Mouse (Mus musculus) kidney, postnatal 14 days (tissue): ENCODE measurements around the gene Rad54l.

ENCODE experiments used
- DNase-seq: peaks from one replicate; pipeline ENCODE4 v3.0.0; 2022; ENCODE audit warnings: mixed read lengths

Gene Rad54l

DNA sequence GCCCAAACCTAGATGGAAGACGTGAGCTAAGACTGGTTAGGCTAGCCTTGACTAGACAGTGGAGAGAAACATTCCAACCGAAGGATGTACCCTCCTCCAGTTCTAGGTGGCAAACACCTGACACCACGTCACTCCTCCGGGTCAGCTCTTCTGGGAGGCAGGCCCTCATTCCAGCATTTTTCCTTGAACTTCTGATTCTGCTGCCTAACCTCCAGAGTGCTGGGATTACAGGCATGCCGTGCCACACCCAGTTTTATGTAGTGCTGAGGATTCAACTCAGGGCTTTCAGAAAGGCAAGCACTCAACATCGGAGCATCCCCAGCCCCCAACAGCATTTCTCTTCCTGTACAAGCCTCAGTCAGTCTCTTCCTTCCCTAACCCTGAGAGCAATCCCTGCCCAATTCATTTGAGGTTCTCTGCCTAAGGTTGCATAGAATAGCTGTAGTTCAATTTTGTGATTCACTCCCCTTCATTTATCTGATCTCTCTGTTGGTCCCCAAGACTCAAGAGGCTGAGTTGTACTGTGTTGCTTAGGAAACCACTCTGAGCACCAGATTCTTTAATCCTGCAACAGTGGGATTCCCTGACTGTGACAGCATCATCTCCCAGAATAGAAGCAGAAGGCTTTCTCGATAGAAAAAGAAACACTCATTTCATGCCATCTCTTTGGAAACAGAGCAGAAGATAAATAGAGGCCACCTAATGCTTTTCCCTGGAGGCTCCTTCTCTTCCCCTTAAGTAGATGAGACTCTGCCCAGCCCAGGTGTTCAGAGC lies 17.5 kb upstream of the Rad54l start:
- DNase-seq = no peak

GRCm38 (mm10) chr4:116137421-116137996 lies 14.0 kb upstream of the Rad54l start:
- DNase-seq = no peak

- no peak for DNase-seq
These were observed 11.5 kb upstream of the Rad54l start for GRCm38 (mm10) chr4:116134990-116135389.

GRCm38 (mm10) chr4:116133126-116133525 lies 9.6 kb upstream of the Rad54l start:
- DNase-seq = no peak

DNA sequence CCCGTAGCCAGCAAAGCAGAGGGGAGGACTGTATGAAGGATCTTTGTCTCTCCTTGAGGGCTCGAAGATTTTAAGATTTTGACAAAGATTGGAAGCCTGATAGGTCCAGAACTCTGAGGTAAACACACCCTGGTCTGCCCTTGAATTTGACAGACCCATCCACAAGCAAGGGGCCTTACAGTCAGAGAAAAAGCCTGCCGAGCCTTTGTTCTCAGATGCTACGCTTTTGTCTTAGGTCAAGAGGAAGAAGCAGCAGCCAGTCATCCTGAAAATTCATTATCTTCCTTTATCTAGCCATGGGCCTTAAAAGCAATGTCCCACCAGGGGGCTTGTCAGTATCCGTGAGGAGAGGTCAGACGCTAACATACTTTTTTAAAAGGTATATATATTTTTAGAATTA lies 4.5 kb upstream of the Rad54l start:
- DNase-seq = no peak

- DNase-seq = no peak
These were observed 2.4 kb upstream of the Rad54l start for GRCm38 (mm10) chr4:116125803-116126386.

DNA sequence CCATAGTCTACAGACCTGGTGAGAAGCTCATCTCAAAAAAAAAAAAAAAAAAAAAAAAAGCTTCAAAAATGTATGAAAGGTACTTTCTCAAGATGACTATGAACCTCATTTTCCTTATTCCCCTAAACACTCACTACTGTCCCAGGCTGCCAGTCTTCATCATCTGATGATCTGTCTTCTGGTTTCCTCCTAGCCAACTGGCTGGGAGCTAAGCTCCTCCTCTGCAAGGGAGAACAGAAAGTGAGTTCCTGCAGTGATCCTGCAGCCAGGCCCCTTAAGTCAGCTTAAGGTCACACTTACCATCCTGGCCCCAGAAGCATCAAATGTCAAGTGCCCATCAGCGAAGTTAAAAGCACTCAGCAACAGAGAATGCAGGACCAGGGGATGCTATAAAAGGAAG lies 728 bp downstream of the Rad54l start:
- DNase-seq = no peak

DNA sequence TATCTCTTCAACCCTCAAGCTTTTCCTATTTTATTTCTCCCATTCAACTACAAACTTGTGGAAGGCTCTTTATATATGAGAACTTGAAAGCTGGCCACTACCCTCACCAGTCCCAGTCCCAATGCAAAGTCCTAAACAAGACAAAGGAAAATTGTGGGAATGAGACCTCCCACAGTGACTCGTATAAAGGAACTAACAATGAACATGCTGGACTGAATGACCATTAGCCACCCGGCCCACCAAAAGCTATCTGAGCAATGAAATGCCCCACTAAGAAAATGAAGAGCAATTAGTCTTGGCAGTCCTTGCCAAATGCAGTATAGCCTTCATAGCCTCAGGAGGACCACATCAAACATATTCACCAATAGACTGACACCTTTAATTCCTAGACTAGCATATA lies 12.0 kb downstream of the Rad54l start:
- no peak for DNase-seq

- no peak for DNase-seq
These were observed 12.8 kb downstream of the Rad54l start for GRCm38 (mm10) chr4:116110695-116111094.

- no peak for DNase-seq
These were observed 18.2 kb downstream of the Rad54l start for GRCm38 (mm10) chr4:116105278-116105677.

DNA sequence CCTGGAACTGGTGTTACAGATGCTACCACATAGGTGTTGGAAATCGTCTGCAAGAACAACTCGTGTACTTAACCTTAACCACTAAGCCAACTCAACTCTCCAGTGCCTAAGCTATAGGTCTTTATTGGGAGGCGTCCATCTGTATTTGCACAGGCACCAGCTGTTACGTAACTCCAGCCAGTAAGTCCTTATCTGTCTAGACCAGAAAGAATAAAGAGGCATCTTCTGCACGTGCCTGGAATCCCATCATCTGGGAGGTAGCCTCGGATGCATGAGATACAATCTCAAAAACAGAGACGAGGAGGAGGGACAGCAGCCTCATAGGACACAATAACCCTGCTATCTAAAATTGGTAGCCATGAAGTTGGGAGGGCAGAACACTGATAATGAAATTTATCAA lies 22.5 kb downstream of the Rad54l start:
- no peak for DNase-seq

GRCm38 (mm10) chr4:116097211-116097610 lies 26.3 kb downstream of the Rad54l start:
- no peak for DNase-seq

DNA sequence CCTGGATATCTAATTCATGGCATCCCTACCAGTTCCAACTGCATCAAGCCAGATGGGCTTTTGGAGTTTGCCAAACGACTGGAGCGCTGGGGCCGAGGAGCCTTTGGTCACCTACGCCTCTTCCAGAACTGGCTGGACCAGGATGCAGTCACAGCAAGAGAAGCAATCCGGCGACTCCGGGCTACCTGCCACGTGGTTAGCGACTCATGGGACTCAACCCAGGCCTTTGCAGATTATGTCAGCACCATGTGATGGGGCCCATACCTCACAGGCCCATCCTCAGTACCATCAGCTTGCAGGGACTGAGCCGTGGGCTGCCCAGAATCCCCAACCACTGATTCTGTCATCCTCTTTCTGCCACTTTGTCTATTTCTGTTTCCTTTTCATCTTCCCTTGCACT lies 27.2 kb downstream of the Rad54l start:
- no peak for DNase-seq

- no peak for DNase-seq
These were observed 34.8 kb downstream of the Rad54l start for GRCm38 (mm10) chr4:116088510-116089249.

DNA sequence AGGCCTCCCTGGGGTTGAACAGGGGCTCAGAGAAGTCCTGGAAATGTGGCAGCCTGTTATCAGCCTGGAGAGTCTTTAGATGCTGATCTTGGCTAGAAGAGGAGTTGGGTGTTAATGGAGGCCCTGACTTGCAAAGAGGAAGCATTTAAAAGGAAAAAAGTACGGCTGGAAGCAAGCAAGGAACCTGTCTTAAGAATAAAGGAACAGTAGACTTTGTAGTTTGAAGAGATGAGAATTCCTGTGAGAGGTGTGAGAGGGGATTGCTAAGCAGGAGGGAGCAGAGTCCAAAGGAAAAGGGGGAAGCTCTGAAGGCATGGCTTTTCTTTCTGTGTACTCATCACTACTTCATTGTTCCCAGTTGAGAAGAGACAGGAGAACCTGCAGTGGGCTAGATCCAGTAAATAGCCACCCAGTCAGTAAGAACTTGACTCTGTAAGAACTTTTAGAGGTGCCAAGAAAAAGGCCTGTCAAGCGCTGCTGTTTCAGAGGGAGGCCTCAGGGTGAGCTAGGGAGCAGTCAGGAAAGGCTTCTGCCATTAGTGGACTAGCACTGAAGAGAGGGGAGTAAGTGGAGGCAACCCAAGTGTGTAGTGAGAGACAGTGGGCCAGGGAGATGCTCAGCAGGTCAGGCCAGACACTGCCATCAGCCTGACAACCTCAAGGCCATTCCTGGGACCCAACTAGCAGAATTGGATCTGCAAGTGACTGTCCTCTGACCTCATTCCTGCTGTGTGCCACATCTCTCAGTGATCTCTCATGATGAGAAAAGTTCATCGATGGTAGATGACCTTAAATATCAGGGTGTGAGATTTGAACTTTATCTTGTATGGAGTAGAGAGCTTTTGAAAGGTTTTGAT lies 46.0 kb downstream of the Rad54l start:
- DNase-seq = no peak

DNA sequence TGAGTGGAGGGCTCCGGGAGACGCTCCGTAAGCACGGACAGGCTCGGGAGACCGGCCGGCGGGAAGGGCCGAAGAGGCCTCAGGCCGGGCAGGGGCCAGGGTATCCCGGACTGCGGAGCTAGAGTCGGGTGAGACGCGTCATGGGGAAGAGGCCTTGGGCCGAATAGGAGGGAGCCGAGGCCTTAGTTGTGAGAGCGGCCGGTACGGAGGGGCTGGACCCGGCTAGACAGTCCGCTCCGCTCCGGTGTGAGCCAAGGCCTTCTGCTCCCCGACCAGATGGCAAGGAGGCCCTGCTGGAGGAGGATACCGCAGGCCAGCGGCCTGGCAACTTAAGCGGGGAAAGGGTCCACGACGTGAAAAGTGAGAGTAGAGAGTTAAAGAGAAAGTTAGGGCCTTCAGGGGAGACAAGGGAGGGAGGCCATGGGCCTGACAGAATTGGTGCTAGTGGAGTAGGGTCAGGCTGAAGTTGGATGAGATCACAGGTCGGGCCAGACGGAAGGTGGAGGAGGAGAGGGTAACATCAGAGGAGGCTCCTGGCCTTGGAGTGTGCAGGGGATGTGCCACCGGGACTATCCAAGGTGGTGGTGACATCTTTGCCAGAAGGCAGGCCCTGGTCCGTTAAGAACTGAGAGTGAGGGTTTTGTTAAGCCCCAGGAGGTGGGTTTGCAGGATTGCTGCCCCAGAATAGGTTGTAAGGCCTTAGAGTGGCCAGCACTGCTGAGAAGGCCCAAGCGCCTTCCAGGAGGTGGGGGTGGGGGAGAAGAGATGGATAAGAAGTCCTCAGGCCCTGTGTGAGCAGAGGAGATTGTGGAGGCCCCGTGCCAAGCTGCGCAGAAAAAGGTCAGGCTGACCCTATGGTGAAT lies 46.9 kb downstream of the Rad54l start:
- DNase-seq = peak; percentile 52

- DNase-seq = peak; percentile 83
These were observed 47.7 kb downstream of the Rad54l start for GRCm38 (mm10) chr4:116075631-116076368.

- DNase-seq = peak; percentile 96
These were observed 48.4 kb downstream of the Rad54l start, which contains the start of the genes Uqcrh and Lrrc41 for GRCm38 (mm10) chr4:116074861-116075620. Gene Uqcrh (minus strand): TSS chr4:116075071. Gene Lrrc41 (plus strand): TSS chr4:116075269.

GRCm38 (mm10) chr4:116074145-116074675 lies 49.3 kb downstream of the Rad54l start:
- peak; percentile 14 for DNase-seq

GRCm38 (mm10) chr4:116073146-116073545 lies 50.3 kb downstream of the Rad54l start:
- peak; percentile 12 for DNase-seq
